Mouse (Mus musculus): ENCODE measurements around the gene Olfr1205. TPM values are rescaled to one million over a fixed set of nuclear protein-coding genes. Genes with fewer than 3 reads are reported as not detected.

Gene Olfr1205
- not detected in 2 replicates for polyA plus RNA-seq (2014; fragmentation: Nextera tagmentation; extraction: Ambion mirVana)

DNA sequence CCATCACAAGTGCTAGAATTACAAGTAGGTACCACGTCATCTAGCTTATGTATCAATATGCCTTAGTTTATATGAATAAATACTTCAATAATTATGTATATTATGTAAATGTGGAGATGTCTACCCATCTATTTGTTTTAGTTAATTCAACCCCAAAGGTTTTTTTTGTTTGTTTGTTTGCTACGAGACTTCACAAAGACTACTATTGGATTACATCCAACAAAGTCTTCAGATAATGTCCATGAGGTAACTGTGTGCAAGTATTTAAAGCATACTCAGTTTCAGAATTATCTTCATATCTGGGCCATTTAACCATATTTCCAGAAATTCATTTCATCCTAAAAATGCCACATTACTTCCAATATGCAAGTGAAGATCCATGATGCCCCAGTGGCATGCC, at the start of gene Olfr1205:
TSS of gene Olfr1205 (plus strand) at position 301 of the 400 bp plus-strand sequence.
- Histone ChIP-seq H3K4me2 (ENCODE audit: low read depth, low read length) (no peak within 1 kb of the TSS), H3K4me1 (ENCODE audit: control insufficient read depth, insufficient read depth, low read length) (no peaks in the 10 kb centered on the region), H3K27ac (ENCODE audit: low read depth, low read length) (no peak within 1 kb of the TSS), H3K9me3 (ENCODE audit: control insufficient read depth, low read length) (no peaks in the 10 kb centered on the region), H3K9ac (replicated peaks; ENCODE audit: low read depth, low read length) (no peak within 1 kb of the TSS), H3K4me3 (ENCODE audit: low read depth, low read length) (no peak within 1 kb of the TSS), H3K27me3 (ENCODE audit: control insufficient read depth, insufficient read depth, low read length) (no peaks in the 10 kb centered on the region), H3K36me3 (ENCODE audit: control insufficient read depth, insufficient read depth, low read length) (no peaks in the 10 kb centered on the region)
- WGBS: 90% methylated on average over 2 of the region's 2 CpGs
- ATAC-seq (ENCODE audit: low read depth): no peak

DNA sequence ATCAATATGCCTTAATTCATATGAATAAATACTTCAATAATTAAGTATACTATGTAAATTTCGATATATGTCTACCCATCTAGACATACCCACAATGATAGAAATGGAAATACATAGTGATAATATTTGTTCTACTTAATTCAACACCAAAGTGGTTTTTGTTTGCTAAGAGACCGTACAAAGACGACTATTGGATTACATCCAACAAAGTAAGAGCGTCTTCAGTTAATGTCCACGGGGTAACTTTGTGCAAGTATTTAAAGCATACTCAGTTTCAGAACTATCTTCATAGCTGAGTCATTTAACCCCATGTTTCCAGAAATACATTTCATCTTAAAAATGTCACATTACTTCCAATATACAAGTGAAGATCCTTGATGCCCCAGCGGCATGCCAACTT, 36.8 kb upstream of the Olfr1205 start, which contains the start of gene Olfr1201:
TSS of gene Olfr1201 (plus strand) at position 301 of the 400 bp plus-strand sequence.
- 91% methylated on average over 6 of the region's 6 CpGs for WGBS
- H3K9me3 ChIP-seq (ENCODE audit: control insufficient read depth, low read length): no peaks in the 10 kb centered on the region
- ATAC-seq (ENCODE audit: low read depth): no peak

DNA sequence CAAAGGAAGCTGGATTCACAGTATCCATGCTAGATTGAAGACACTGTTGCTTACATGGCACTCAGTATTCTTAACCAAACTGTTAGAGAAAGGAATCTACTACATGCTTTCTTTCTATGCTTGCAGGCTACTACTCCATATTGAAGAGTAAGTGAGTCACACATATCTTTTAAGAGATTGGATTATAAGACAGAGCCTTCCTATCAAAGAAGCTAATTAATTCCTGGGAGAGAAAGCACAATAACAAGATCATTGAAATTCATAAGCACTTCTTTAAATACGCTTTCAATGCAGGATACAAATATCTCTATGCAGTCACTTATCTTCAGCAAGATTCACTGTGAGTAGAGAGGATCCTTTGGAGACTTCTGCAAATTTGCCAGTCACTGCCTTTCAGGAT, 15.3 kb upstream of the Olfr1205 start, which contains the start of gene Olfr1202:
TSS of gene Olfr1202 (plus strand) at position 301 of the 400 bp plus-strand sequence.
- Histone ChIP-seq H3K4me1 (ENCODE audit: control insufficient read depth, insufficient read depth, low read length) (no peaks in the 10 kb centered on the region), H3K4me2 (ENCODE audit: low read depth, low read length) (no peak within 1 kb of the TSS), H3K27me3 (ENCODE audit: control insufficient read depth, insufficient read depth, low read length) (no peaks in the 10 kb centered on the region), H3K9ac (replicated peaks; ENCODE audit: low read depth, low read length) (no peak within 1 kb of the TSS), H3K36me3 (ENCODE audit: control insufficient read depth, insufficient read depth, low read length) (no peaks in the 10 kb centered on the region), H3K4me3 (ENCODE audit: low read depth, low read length) (no peak within 1 kb of the TSS), H3K27ac (ENCODE audit: low read depth, low read length) (no peak within 1 kb of the TSS), H3K9me3 (ENCODE audit: control insufficient read depth, low read length) (no peaks in the 10 kb centered on the region)
- 93% methylated on average over 1 of the region's 1 CpGs for WGBS
- ATAC-seq (ENCODE audit: low read depth): no peak

More for the DNA sequence above, 36.8 kb upstream of the Olfr1205 start, which contains the start of gene Olfr1201:
- no peak within 1 kb of the TSS for H3K4me3 ChIP-seq (ENCODE audit: low read depth, low read length)
- no peak within 1 kb of the TSS for H3K9ac ChIP-seq (replicated peaks; ENCODE audit: low read depth, low read length)
- no peak within 1 kb of the TSS for H3K4me2 ChIP-seq (ENCODE audit: low read depth, low read length)
- no peaks in the 10 kb centered on the region for H3K27me3 ChIP-seq (ENCODE audit: control insufficient read depth, insufficient read depth, low read length)
- no peak within 1 kb of the TSS for H3K27ac ChIP-seq (ENCODE audit: low read depth, low read length)
- H3K4me1 ChIP-seq (ENCODE audit: control insufficient read depth, insufficient read depth, low read length): no peaks in the 10 kb centered on the region
- H3K36me3 ChIP-seq (ENCODE audit: control insufficient read depth, insufficient read depth, low read length): no peaks in the 10 kb centered on the region

DNA sequence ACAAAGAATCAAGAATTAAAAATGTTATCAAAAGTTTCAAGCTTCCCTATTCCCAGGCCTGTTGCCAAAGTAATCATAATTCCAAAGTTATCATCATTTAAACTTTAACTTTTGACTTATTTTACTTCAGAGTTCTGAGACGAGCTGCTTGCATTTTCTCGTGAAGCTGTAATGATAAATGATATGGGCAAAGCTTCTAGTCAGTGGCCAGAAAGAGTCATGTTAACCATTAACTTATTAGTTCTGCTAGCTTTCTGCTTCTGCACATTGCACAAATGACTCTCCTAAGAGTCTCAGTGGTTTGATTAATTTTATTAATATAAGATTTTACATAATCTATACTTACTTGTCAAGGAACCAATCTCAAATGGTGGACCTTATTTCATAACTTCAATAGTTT, 8.9 kb downstream of the Olfr1205 start:
- Histone ChIP-seq H3K4me1 (ENCODE audit: control insufficient read depth, insufficient read depth, low read length) (no peaks in the 10 kb centered on the region), H3K9me3 (ENCODE audit: control insufficient read depth, low read length) (no peaks in the 10 kb centered on the region), H3K4me2 (ENCODE audit: low read depth, low read length) (no peak overlapping the region), H3K36me3 (ENCODE audit: control insufficient read depth, insufficient read depth, low read length) (no peaks in the 10 kb centered on the region), H3K9ac (replicated peaks; ENCODE audit: low read depth, low read length) (no peak overlapping the region), H3K27ac (ENCODE audit: low read depth, low read length) (no peak overlapping the region), H3K4me3 (ENCODE audit: low read depth, low read length) (no peak overlapping the region), H3K27me3 (ENCODE audit: control insufficient read depth, insufficient read depth, low read length) (no peaks in the 10 kb centered on the region)
- 90% methylated on average over 2 of the region's 2 CpGs for WGBS
- no peak for ATAC-seq (ENCODE audit: low read depth)

DNA sequence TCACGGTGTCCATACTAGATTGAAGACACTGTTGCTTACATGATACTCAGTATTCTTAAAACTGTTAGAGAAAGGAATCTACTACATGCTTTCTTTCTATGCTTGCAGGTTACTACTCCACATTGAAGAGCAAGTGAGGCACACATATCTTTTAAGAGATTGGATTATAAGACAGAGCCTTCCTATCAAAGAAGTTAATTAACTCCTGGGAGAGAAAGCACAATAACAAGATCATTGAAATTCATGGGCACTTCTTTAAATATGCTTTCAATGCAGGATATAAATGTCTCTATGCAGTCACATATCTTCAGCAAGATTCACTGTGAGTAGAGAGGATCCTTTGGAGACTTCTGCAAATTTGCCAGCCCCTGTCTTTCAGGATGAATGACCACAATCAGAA, 19.5 kb downstream of the Olfr1205 start, which contains the start of gene Olfr1204:
TSS of gene Olfr1204 (plus strand) at position 301 of the 400 bp plus-strand sequence.
- ATAC-seq (ENCODE audit: low read depth): no peak
- Histone ChIP-seq H3K27ac (ENCODE audit: low read depth, low read length) (no peak within 1 kb of the TSS), H3K27me3 (ENCODE audit: control insufficient read depth, insufficient read depth, low read length) (no peaks in the 10 kb centered on the region), H3K36me3 (ENCODE audit: control insufficient read depth, insufficient read depth, low read length) (no peaks in the 10 kb centered on the region), H3K4me3 (ENCODE audit: low read depth, low read length) (no peak within 1 kb of the TSS), H3K4me2 (ENCODE audit: low read depth, low read length) (no peak within 1 kb of the TSS), H3K9ac (replicated peaks; ENCODE audit: low read depth, low read length) (no peak within 1 kb of the TSS), H3K9me3 (ENCODE audit: control insufficient read depth, low read length) (no peaks in the 10 kb centered on the region), H3K4me1 (ENCODE audit: control insufficient read depth, insufficient read depth, low read length) (no peaks in the 10 kb centered on the region)
- 82% methylated on average over 1 of the region's 1 CpGs for WGBS

DNA sequence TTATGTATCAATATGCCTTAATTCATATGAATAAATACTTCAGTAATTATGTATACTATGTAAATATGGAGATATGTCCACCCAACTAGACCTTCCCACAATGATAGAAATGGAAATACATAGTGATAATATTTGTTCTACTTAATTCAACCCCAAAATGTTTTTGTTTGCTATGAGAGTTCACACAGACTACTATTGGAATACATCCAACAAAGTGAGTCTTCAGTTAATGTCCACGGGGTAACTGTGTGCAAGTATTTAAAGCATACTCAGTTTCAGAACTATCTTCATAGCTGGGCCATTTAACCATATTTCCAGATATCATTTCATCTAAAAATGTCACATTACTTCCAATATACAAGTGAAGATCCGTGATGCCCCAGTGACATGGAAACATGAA, 33.4 kb downstream of the Olfr1205 start, which contains the start of gene Olfr1206:
TSS of gene Olfr1206 (plus strand) at position 301 of the 400 bp plus-strand sequence.
- Histone ChIP-seq H3K9ac (replicated peaks; ENCODE audit: low read depth, low read length) (no peak within 1 kb of the TSS), H3K27me3 (ENCODE audit: control insufficient read depth, insufficient read depth, low read length) (no peaks in the 10 kb centered on the region), H3K36me3 (ENCODE audit: control insufficient read depth, insufficient read depth, low read length) (no peaks in the 10 kb centered on the region), H3K4me2 (ENCODE audit: low read depth, low read length) (no peak within 1 kb of the TSS), H3K9me3 (ENCODE audit: control insufficient read depth, low read length) (no peaks in the 10 kb centered on the region), H3K27ac (ENCODE audit: low read depth, low read length) (no peak within 1 kb of the TSS), H3K4me1 (ENCODE audit: control insufficient read depth, insufficient read depth, low read length) (no peaks in the 10 kb centered on the region), H3K4me3 (ENCODE audit: low read depth, low read length) (no peak within 1 kb of the TSS)
- ATAC-seq (ENCODE audit: low read depth): no peak
- WGBS: 87% methylated on average over 2 of the region's 2 CpGs

Other genes starting within 250 kb of the Olfr1205 start
- not detected in 2 replicates for gene Olfr1189, start 243.3 kb upstream of the Olfr1205 start, polyA plus RNA-seq (2014; fragmentation: Nextera tagmentation; extraction: Ambion mirVana)
- gene Olfr1191-ps1, start 189.2 kb upstream of the Olfr1205 start, polyA plus RNA-seq (2014; fragmentation: Nextera tagmentation; extraction: Ambion mirVana): not detected in 2 replicates
- not detected in 2 replicates for gene Olfr1192-ps1, start 181.2 kb upstream of the Olfr1205 start, polyA plus RNA-seq (2014; fragmentation: Nextera tagmentation; extraction: Ambion mirVana)
- gene Olfr1193, start 154.1 kb upstream of the Olfr1205 start, polyA plus RNA-seq (2014; fragmentation: Nextera tagmentation; extraction: Ambion mirVana): not detected in 2 replicates
- not detected in 2 replicates for gene Olfr1195, start 140.6 kb upstream of the Olfr1205 start, polyA plus RNA-seq (2014; fragmentation: Nextera tagmentation; extraction: Ambion mirVana)
- gene Olfr1196, start 125.1 kb upstream of the Olfr1205 start, polyA plus RNA-seq (2014; fragmentation: Nextera tagmentation; extraction: Ambion mirVana): not detected in 2 replicates
- gene Olfr1197, start 97.4 kb upstream of the Olfr1205 start, polyA plus RNA-seq (2014; fragmentation: Nextera tagmentation; extraction: Ambion mirVana): not detected in 2 replicates
- gene Olfr1198, start 78.4 kb upstream of the Olfr1205 start, polyA plus RNA-seq (2014; fragmentation: Nextera tagmentation; extraction: Ambion mirVana): not detected in 2 replicates
- gene Olfr1199, start 69.3 kb upstream of the Olfr1205 start, polyA plus RNA-seq (2014; fragmentation: Nextera tagmentation; extraction: Ambion mirVana): not detected in 2 replicates
- not detected in 2 replicates for gene Olfr1200, start 59.2 kb upstream of the Olfr1205 start, polyA plus RNA-seq (2014; fragmentation: Nextera tagmentation; extraction: Ambion mirVana)
- gene Olfr1201, start 36.7 kb upstream of the Olfr1205 start, polyA plus RNA-seq (2014; fragmentation: Nextera tagmentation; extraction: Ambion mirVana): not detected in 2 replicates
- 0.05 TPM in 1 of 2 replicates, not detected in the other for gene Olfr1202, start 15.2 kb upstream of the Olfr1205 start, polyA plus RNA-seq (2014; fragmentation: Nextera tagmentation; extraction: Ambion mirVana)
- not detected in 2 replicates for gene Olfr1204, start 19.6 kb downstream of the Olfr1205 start, polyA plus RNA-seq (2014; fragmentation: Nextera tagmentation; extraction: Ambion mirVana)
- gene Olfr1206, start 33.5 kb downstream of the Olfr1205 start, polyA plus RNA-seq (2014; fragmentation: Nextera tagmentation; extraction: Ambion mirVana): not detected in 2 replicates
- gene Olfr1208, start 72.6 kb downstream of the Olfr1205 start, polyA plus RNA-seq (2014; fragmentation: Nextera tagmentation; extraction: Ambion mirVana): not detected in 2 replicates
- gene Olfr1209, start 85.4 kb downstream of the Olfr1205 start, polyA plus RNA-seq (2014; fragmentation: Nextera tagmentation; extraction: Ambion mirVana): not detected in 2 replicates
- not detected in 2 replicates for gene Olfr1211, start 108.4 kb downstream of the Olfr1205 start, polyA plus RNA-seq (2014; fragmentation: Nextera tagmentation; extraction: Ambion mirVana)
- not detected in 2 replicates for gene Olfr1212, start 124.2 kb downstream of the Olfr1205 start, polyA plus RNA-seq (2014; fragmentation: Nextera tagmentation; extraction: Ambion mirVana)
- not detected in 2 replicates for gene Gm13762, start 150.5 kb downstream of the Olfr1205 start, polyA plus RNA-seq (2014; fragmentation: Nextera tagmentation; extraction: Ambion mirVana)
- gene Olfr1214, start 162.9 kb downstream of the Olfr1205 start, polyA plus RNA-seq (2014; fragmentation: Nextera tagmentation; extraction: Ambion mirVana): not detected in 2 replicates
- gene Olfr1215, start 177.2 kb downstream of the Olfr1205 start, polyA plus RNA-seq (2014; fragmentation: Nextera tagmentation; extraction: Ambion mirVana): not detected in 2 replicates
- not detected in 2 replicates for gene Olfr1216, start 188.6 kb downstream of the Olfr1205 start, polyA plus RNA-seq (2014; fragmentation: Nextera tagmentation; extraction: Ambion mirVana)
- not detected in 2 replicates for gene Olfr1217, start 202.3 kb downstream of the Olfr1205 start, polyA plus RNA-seq (2014; fragmentation: Nextera tagmentation; extraction: Ambion mirVana)
- gene Olfr1218, start 231.4 kb downstream of the Olfr1205 start, polyA plus RNA-seq (2014; fragmentation: Nextera tagmentation; extraction: Ambion mirVana): not detected in 2 replicates